Mouse (Mus musculus) forebrain, embryonic 13.5 days (tissue): ENCODE measurements at regions not wholly inside any gene's neighbourhood (a gene's known extent, or its start where the extent isn't known, plus 50 kb on each side); places are given as distances from the start of the nearest gene placed in this dataset.

Experiments used
- ATAC-seq: fragments of 200-750 bp; cut with Nextera tagmentation; 2 replicates; pipeline ENCODE4 v1.8.0; 2017
- H3K27ac ChIP-seq: fragments of 300-500 bp; sonication (generic); 2 replicates; pipeline ENCODE4 v1.5.1; 2015; ENCODE audit warnings: inconsistent platforms, mild to moderate bottlenecking, moderate library complexity
- H3K27me3 ChIP-seq: fragments of 300-500 bp; sonication (generic); 2 replicates; pipeline ENCODE4 v1.6.1; 2015; ENCODE audit warnings: mild to moderate bottlenecking, inconsistent platforms
- H3K36me3 ChIP-seq: fragments of 300-500 bp; sonication (generic); 2 replicates; pipeline ENCODE4 v1.6.1; 2015; ENCODE audit warnings: mild to moderate bottlenecking, inconsistent platforms; ENCODE audit not compliant: poor library complexity, severe bottlenecking
- H3K4me1 ChIP-seq: fragments of 300-500 bp; sonication (generic); 2 replicates; pipeline ENCODE4 v1.6.1; 2015; ENCODE audit warnings: inconsistent platforms
- H3K4me2 ChIP-seq: fragments of 300-500 bp; sonication (generic); 2 replicates; pipeline ENCODE4 v1.6.1; 2015; ENCODE audit warnings: inconsistent platforms, mild to moderate bottlenecking, moderate library complexity
- H3K4me3 ChIP-seq: fragments of 300-500 bp; sonication (generic); 2 replicates; pipeline ENCODE4 v1.5.1; 2015; ENCODE audit warnings: mild to moderate bottlenecking, inconsistent platforms
- H3K9ac ChIP-seq: fragments of 300-500 bp; sonication (generic); 2 replicates; pipeline ENCODE4 v1.6.1; 2015; ENCODE audit warnings: mild to moderate bottlenecking, inconsistent platforms
- H3K9me3 ChIP-seq: fragments of 300-500 bp; sonication (generic); replicated peaks from 2 replicates; pipeline ENCODE4 v1.6.1; 2016; ENCODE audit warnings: inconsistent platforms
- WGBS: fragments of 180-500 bp; shearing (Covaris S2); methylation state at CpG from one replicate; pipeline ENCODE4 v1.1.7; 2015; 5-methylcytosine and 5-hydroxymethylcytosine counted together

GRCm38 (mm10) chr3:115655020-115655419 is 59.9 kb downstream of the S1pr1 start:
- ATAC-seq = no peak
- Histone ChIP-seq H3K9ac (no peak overlapping the region), H3K9me3 (no peaks in the 10 kb centered on the region), H3K4me3 (no peak overlapping the region), H3K4me1 (no peaks in the 10 kb centered on the region), H3K4me2 (no peak overlapping the region), H3K27me3 (peaks cover 10% of the 10 kb centered on the region; the same call in 1 of the 2 replicates), H3K36me3 (no peaks in the 10 kb centered on the region), H3K27ac (no peak overlapping the region)

DNA sequence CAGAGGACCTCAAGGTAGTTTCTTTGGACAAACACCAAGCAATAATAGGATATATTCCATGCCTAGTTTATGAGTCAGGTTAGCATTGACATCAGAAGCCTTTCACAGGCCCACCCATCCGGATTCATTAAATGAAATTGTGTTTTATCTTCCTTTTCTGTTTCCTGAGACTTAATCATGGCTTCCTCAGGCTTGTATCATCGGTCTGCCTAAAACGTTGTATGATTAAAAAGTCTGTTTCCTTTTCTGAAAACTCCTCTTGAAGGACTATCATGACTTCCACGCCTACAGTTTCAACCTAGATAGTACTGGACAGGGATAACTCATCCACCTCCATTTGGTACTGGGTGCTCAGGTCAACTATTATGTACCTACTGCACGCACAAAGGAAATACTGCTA is 62.6 kb downstream of the S1pr1 start:
- H3K4me3 ChIP-seq = no peak overlapping the region
- no peak for ATAC-seq
- H3K36me3 ChIP-seq = no peaks in the 10 kb centered on the region
- 87% methylated on average over 5 of the region's 5 CpGs for WGBS
- no peaks in the 10 kb centered on the region for H3K4me1 ChIP-seq
- H3K9ac ChIP-seq = no peak overlapping the region
- H3K27ac ChIP-seq = no peak overlapping the region
- H3K27me3 ChIP-seq = no peaks in the 10 kb centered on the region
- H3K9me3 ChIP-seq = no peaks in the 10 kb centered on the region
- H3K4me2 ChIP-seq = no peak overlapping the region

DNA sequence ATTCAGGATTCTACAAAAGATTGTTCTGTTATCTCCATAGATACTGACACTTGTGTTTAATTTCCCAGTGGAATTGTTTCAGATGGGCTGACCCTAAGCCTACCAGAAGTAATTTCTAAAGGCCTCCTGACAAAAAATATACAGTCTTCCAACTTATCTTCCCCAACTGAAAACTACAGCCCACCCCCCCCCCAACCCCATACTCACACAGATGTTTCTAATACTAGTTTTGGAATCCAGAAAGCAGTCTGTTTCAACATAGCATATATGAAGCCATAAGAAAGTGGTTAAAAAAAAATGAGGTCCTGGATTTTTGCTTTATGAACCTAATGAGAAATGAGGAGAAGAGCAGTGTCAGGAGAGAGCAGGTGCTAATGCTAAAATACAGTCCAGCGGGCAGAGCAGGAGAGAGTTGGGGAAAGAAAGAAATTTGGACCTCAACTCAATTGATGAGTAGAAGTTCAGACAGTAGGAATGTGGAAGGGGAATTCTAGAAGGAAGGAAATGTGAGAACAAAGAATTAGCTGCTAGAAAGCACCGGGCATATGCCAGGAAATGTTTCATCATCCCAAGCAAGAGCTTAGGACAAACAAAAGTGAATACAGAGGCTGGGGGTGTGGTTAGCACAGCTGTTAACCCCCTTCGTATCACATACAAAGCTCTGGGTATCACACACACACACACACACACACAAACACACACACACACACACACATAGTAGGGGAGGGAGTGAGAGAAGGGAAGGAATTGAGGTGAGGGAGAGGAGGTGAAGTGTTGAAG is 65.3 kb downstream of the S1pr1 start:
- no peak overlapping the region for H3K4me3 ChIP-seq
- no peaks in the 10 kb centered on the region for H3K4me1 ChIP-seq
- H3K4me2 ChIP-seq = no peak overlapping the region
- no peak overlapping the region for H3K9ac ChIP-seq
- no peaks in the 10 kb centered on the region for H3K27me3 ChIP-seq
- H3K27ac ChIP-seq = no peak overlapping the region
- no peaks in the 10 kb centered on the region for H3K36me3 ChIP-seq
- 78% methylated on average over 3 of the region's 3 CpGs for WGBS
- ATAC-seq = no peak
- no peaks in the 10 kb centered on the region for H3K9me3 ChIP-seq

GRCm38 (mm10) chr3:115646993-115647392 is 67.9 kb downstream of the S1pr1 start:
- H3K9me3 ChIP-seq = no peaks in the 10 kb centered on the region
- H3K4me3 ChIP-seq = no peak overlapping the region
- no peak for ATAC-seq
- WGBS = 72% methylated on average over 7 of the region's 7 CpGs
- no peaks in the 10 kb centered on the region for H3K36me3 ChIP-seq
- no peak overlapping the region for H3K27ac ChIP-seq
- no peaks in the 10 kb centered on the region for H3K27me3 ChIP-seq
- no peak overlapping the region for H3K9ac ChIP-seq
- no peak overlapping the region for H3K4me2 ChIP-seq
- H3K4me1 ChIP-seq = peaks cover 2% of the 10 kb centered on the region

DNA sequence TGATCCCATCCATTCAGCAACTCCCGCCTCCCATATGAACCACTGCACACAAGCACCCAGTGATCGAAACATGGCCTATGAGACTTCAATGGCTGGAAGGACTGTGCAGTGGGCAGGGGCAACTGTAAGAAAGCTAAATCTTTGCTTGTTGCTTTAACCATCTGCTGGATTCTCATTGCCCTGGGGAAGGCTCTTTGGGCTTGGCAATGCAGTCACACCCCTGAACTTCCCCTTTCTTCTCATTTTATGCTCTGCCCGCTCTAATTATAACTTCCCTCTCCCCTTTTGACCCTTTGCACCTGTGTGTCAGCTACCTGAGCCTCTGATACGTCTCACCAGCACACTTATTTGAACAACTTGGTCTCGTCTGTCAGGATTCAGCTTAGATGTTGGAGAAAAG is 70.6 kb downstream of the S1pr1 start:
- Histone ChIP-seq H3K36me3 (no peaks in the 10 kb centered on the region), H3K27ac (no peak overlapping the region), H3K4me2 (no peak overlapping the region), H3K9me3 (no peaks in the 10 kb centered on the region), H3K4me3 (no peak overlapping the region), H3K9ac (no peak overlapping the region), H3K4me1 (peaks cover 7% of the 10 kb centered on the region), H3K27me3 (no peaks in the 10 kb centered on the region)
- WGBS = 83% methylated on average over 5 of the region's 5 CpGs
- no peak for ATAC-seq

DNA sequence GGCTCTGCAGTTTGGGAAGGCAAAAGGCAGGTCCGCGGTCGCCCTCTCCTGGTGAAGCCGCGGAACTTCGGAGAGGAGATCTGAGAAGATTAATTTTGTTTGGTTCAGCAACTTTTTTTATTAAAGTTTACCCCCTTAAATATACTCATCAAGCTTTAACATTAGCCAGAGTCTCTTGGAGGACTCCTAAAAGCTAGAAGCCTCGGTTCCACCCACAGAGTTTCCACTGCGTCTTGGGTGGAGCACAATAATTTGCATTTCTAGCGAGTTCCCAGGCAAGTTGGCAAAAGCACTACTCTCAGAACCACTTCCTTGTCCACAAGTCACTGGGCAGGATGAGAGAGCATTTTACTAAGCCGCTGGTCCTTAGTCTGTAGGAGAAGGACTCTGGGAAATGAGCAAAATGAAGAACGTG is 72.0 kb downstream of the S1pr1 start:
- 5% methylated on average over 11 of the region's 11 CpGs for WGBS
- ATAC-seq = no peak; the same call in 1 of the 2 replicates
- no peak overlapping the region for H3K27ac ChIP-seq

GRCm38 (mm10) chr3:115642001-115642845 is 72.6 kb downstream of the S1pr1 start:
- no peak overlapping the region for H3K27ac ChIP-seq
- H3K4me3 ChIP-seq = peak overlapping the region; percentile 46
- H3K27me3 ChIP-seq = no peaks in the 10 kb centered on the region
- no peaks in the 10 kb centered on the region for H3K36me3 ChIP-seq
- peak; percentile 87 for ATAC-seq
- peaks cover 7% of the 10 kb centered on the region for H3K4me1 ChIP-seq
- H3K9me3 ChIP-seq = no peaks in the 10 kb centered on the region
- 7% methylated on average over 26 of the region's 26 CpGs for WGBS
- H3K9ac ChIP-seq = peak overlapping the region; percentile 63
- peak overlapping the region; percentile 70 for H3K4me2 ChIP-seq

More for the DNA sequence above, 72.0 kb downstream of the S1pr1 start:
- Histone ChIP-seq H3K4me1 (peaks cover 7% of the 10 kb centered on the region), H3K27me3 (no peaks in the 10 kb centered on the region), H3K4me2 (peak overlapping the region; percentile 70), H3K9me3 (no peaks in the 10 kb centered on the region), H3K9ac (peak overlapping the region; percentile 63; the same call in 1 of the 2 replicates), H3K36me3 (no peaks in the 10 kb centered on the region), H3K4me3 (peak overlapping the region; percentile 46)

GRCm38 (mm10) chr3:115641411-115641810 is 73.5 kb downstream of the S1pr1 start:
- Histone ChIP-seq H3K4me1 (peaks cover 7% of the 10 kb centered on the region), H3K4me2 (peak overlapping the region; percentile 70; the same call in 1 of the 2 replicates), H3K9me3 (no peaks in the 10 kb centered on the region), H3K4me3 (no peak overlapping the region), H3K9ac (no peak overlapping the region), H3K36me3 (no peaks in the 10 kb centered on the region), H3K27me3 (no peaks in the 10 kb centered on the region), H3K27ac (no peak overlapping the region)
- 0 out of 2 replicates have a peak, but pooled peaks have one; percentile 4 for ATAC-seq
- WGBS = 52% methylated on average over 6 of the region's 6 CpGs

- Histone ChIP-seq H3K36me3 (no peaks in the 10 kb centered on the region), H3K9ac (no peak overlapping the region), H3K4me3 (no peak overlapping the region), H3K9me3 (no peaks in the 10 kb centered on the region), H3K4me1 (peaks cover 15% of the 10 kb centered on the region), H3K27ac (no peak overlapping the region), H3K27me3 (peaks cover 4% of the 10 kb centered on the region; the same call in 1 of the 2 replicates), H3K4me2 (no peak overlapping the region)
- 89% methylated on average over 4 of the region's 4 CpGs for WGBS
- ATAC-seq = no peak
These were observed 79.4 kb downstream of the S1pr1 start for GRCm38 (mm10) chr3:115635487-115635886.

GRCm38 (mm10) chr3:115635081-115635480 is 79.8 kb downstream of the S1pr1 start:
- peaks cover 4% of the 10 kb centered on the region; the same call in 1 of the 2 replicates for H3K27me3 ChIP-seq
- H3K27ac ChIP-seq = no peak overlapping the region
- no peak for ATAC-seq
- H3K4me2 ChIP-seq = no peak overlapping the region
- no peak overlapping the region for H3K4me3 ChIP-seq
- no peaks in the 10 kb centered on the region for H3K9me3 ChIP-seq
- H3K9ac ChIP-seq = no peak overlapping the region
- WGBS = 90% methylated on average over 5 of the region's 5 CpGs
- peaks cover 15% of the 10 kb centered on the region for H3K4me1 ChIP-seq
- no peaks in the 10 kb centered on the region for H3K36me3 ChIP-seq

DNA sequence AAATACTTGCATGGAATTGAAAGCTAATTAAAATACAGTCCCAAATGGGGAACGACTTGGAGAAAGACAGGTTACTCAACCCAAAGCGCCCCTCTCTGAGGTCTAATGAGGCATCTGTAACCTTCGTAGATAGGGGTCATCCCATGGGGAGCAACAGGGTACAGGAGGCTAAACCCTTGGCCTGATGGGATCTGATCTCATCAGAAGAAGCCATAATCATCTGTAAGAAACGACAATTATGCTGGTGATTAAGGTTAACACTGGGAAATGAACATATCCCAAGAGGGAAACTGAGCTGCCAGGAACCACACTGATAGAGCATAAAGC is 82.5 kb downstream of the S1pr1 start:
- no peaks in the 10 kb centered on the region for H3K36me3 ChIP-seq
- peak overlapping the region; percentile 37; the same call in 1 of the 2 replicates for H3K27ac ChIP-seq
- H3K4me2 ChIP-seq = peak overlapping the region; percentile 36; the same call in 1 of the 2 replicates
- 0 out of 2 replicates have a peak overlapping the region, but pooled peaks have one; percentile 2 for H3K9ac ChIP-seq
- peak; percentile 63 for ATAC-seq
- H3K27me3 ChIP-seq = peaks cover 4% of the 10 kb centered on the region; the same call in 1 of the 2 replicates
- peaks cover 15% of the 10 kb centered on the region for H3K4me1 ChIP-seq
- no peaks in the 10 kb centered on the region for H3K9me3 ChIP-seq
- 33% methylated on average over 4 of the region's 4 CpGs for WGBS
- no peak overlapping the region for H3K4me3 ChIP-seq
